Mouse (Mus musculus): ENCODE measurements around the gene Trim12a.

DNA sequence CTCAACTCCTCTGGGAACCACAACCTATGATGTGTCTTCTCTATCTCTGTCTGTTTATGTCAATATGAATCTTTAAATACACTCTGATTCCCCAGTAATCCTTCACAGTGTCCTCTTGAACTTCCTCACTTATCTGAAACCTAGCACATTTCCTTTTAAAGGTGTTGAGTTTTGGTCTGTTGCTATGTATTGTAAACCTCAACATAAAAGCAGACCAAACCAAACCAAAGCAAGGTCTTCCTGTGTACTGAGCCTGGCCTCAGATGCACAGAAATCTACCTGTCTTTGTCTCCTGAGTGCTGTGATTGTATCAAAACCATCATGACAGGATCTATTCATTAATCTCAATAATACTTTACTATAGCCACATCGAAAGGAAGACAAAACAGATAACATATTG, 24.6 kb downstream of the Trim12a start:
- TF ChIP-seq CTCF (IDR thresholded peaks at IDR 0.05; ENCODE audit: extremely low read depth, insufficient read length, insufficient replicate concordance, low read depth, low read length) (no peak), POLR2A (IDR thresholded peaks at IDR 0.05; ENCODE audit: low read depth, low read length) (no peak)
